Mouse (Mus musculus) neural tube, embryonic 11.5 days (tissue): ENCODE measurements at regions not wholly inside any gene's neighbourhood (a gene's known extent, or its start where the extent isn't known, plus 50 kb on each side); places are given as distances from the start of the nearest gene placed in this dataset.

Experiments used
- ATAC-seq: fragments of 200-750 bp; cut with Nextera tagmentation; 2 replicates; pipeline ENCODE4 v1.8.0; 2017; ENCODE audit warnings: moderate number of reproducible peaks, mild to moderate bottlenecking, moderate TSS enrichment, moderate library complexity; ENCODE audit not compliant: insufficient read depth, low FRiP score, low TSS enrichment
- DNase-seq: peaks from one replicate; pipeline ENCODE4 v3.0.0-alpha.2; 2015; ENCODE audit warnings: low spot score
- H3K27ac ChIP-seq: fragments of 300-500 bp; sonication (generic); 2 replicates; pipeline ENCODE4 v1.5.1; 2014; ENCODE audit warnings: low read depth, mild to moderate bottlenecking, low read length
- H3K27me3 ChIP-seq: fragments of 300-500 bp; sonication (generic); 2 replicates; pipeline ENCODE4 v1.6.1; 2014; ENCODE audit warnings: mild to moderate bottlenecking, low read length, mixed read lengths; ENCODE audit not compliant: control insufficient read depth, insufficient read depth
- H3K36me3 ChIP-seq: fragments of 300-500 bp; sonication (generic); 2 replicates; pipeline ENCODE4 v1.6.1; 2014; ENCODE audit warnings: mild to moderate bottlenecking, low read length, moderate library complexity, mixed read lengths; ENCODE audit not compliant: control insufficient read depth, insufficient read depth
- H3K4me1 ChIP-seq: fragments of 300-500 bp; sonication (generic); 2 replicates; pipeline ENCODE4 v1.6.1; 2014; ENCODE audit warnings: low read length, mixed read lengths; ENCODE audit not compliant: control insufficient read depth, insufficient read depth
- H3K4me2 ChIP-seq: fragments of 300-500 bp; sonication (generic); 2 replicates; pipeline ENCODE4 v1.6.1; 2014; ENCODE audit warnings: low read depth, mild to moderate bottlenecking, moderate library complexity
- H3K4me3 ChIP-seq: fragments of 300-500 bp; sonication (generic); 2 replicates; pipeline ENCODE4 v1.5.1; 2014; ENCODE audit warnings: low read depth, low read length
- H3K9ac ChIP-seq: fragments of 300-500 bp; sonication (generic); 2 replicates; pipeline ENCODE4 v1.6.1; 2014; ENCODE audit warnings: mild to moderate bottlenecking, low read length
- H3K9me3 ChIP-seq: fragments of 300-500 bp; sonication (generic); 2 replicates; pipeline ENCODE4 v1.6.1; 2016; ENCODE audit warnings: low read length; ENCODE audit not compliant: control insufficient read depth
- WGBS: fragments of 180-500 bp; shearing (Covaris S2); extraction: QIAGEN DNeasy Blood & Tissue Kit; methylation state at CpG from one replicate; pipeline ENCODE4 v1.1.7; 2014; 5-methylcytosine and 5-hydroxymethylcytosine counted together

- Histone ChIP-seq H3K27me3 (no peaks in the 10 kb centered on the region), H3K9ac (no peak overlapping the region), H3K36me3 (no peaks in the 10 kb centered on the region), H3K4me3 (no peak overlapping the region), H3K4me2 (no peak overlapping the region), H3K27ac (no peak overlapping the region), H3K4me1 (no peaks in the 10 kb centered on the region), H3K9me3 (no peaks in the 10 kb centered on the region)
- no peak for DNase-seq
- 92% methylated on average over 5 of the region's 5 CpGs for WGBS
- no peak for ATAC-seq
Measured at GRCm38 (mm10) chr17:79520283-79520682, 91.4 kb upstream of the Rmdn2 start.

DNA sequence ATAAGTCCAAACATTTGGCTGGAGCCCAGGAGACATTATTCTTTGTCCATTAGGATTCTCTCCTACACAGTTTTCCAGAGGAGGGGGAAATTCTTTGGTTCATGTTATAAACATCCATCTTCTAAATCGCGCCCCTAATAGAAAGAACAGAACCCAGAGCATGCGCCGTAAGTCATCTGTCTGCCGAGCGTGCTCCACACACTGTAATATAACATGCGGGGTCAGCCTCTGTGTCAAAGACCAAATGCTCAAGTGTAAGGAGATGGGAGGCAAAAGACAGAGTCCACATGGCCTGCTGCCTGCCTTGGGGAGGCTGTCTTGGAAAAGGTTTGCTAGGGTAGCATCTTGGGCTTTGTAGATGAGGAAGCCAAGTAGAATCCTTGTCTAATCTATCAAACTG, 90.0 kb upstream of the Rmdn2 start:
- Histone ChIP-seq H3K27me3 (no peaks in the 10 kb centered on the region), H3K9me3 (no peaks in the 10 kb centered on the region), H3K4me1 (no peaks in the 10 kb centered on the region), H3K4me2 (no peak overlapping the region), H3K9ac (no peak overlapping the region), H3K4me3 (no peak overlapping the region), H3K27ac (no peak overlapping the region), H3K36me3 (no peaks in the 10 kb centered on the region)
- DNase-seq (no peak), ATAC-seq (no peak)
- WGBS = 69% methylated on average over 7 of the region's 7 CpGs

DNA sequence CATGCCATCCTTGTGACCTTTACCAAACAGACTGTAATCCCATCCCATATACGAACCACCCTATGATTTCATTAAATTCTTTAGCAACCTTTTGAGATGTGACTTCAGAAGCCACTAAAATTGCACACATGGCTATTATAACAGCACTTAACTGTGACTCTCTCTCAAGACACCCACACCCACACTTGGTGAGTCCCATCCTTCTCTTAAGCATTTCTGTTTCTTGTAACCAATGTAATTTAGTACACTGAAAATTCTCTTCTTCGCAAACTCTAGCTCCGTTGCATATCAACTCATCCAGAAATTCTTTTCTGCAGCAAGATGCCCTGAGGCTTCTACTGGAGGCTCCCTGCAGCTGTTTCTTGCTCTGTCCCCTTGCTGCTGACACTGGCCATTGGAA, 88.4 kb upstream of the Rmdn2 start:
- H3K9ac ChIP-seq = no peak overlapping the region
- no peaks in the 10 kb centered on the region for H3K4me1 ChIP-seq
- no peaks in the 10 kb centered on the region for H3K9me3 ChIP-seq
- H3K36me3 ChIP-seq = no peaks in the 10 kb centered on the region
- ATAC-seq (no peak), DNase-seq (no peak)
- no peaks in the 10 kb centered on the region for H3K27me3 ChIP-seq
- no peak overlapping the region for H3K27ac ChIP-seq
- no peak overlapping the region for H3K4me3 ChIP-seq
- 92% methylated on average over 3 of the region's 3 CpGs for WGBS
- no peak overlapping the region for H3K4me2 ChIP-seq

DNA sequence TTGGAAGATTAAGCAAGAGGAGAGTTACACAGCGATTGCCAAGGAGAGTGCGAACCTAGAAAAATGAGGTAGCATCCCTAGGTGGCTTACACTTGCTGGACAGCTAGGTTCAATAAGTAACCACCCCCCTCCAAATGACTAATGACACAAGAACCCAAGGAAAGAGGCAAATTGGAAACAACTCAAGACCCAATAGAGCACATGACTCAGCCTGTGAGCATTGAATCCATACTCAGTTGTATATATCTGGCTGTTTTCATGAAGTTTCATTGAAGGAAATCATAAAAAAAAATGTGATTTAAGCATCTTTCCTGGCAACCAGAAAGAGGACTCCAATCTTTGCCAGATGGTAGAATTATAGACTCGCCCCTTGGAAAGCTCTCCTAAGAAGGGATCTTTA, 84.3 kb upstream of the Rmdn2 start:
- 91% methylated on average over 3 of the region's 3 CpGs for WGBS
- Histone ChIP-seq H3K27ac (no peak overlapping the region), H3K4me2 (no peak overlapping the region), H3K36me3 (no peaks in the 10 kb centered on the region), H3K4me3 (no peak overlapping the region), H3K27me3 (no peaks in the 10 kb centered on the region), H3K4me1 (no peaks in the 10 kb centered on the region), H3K9me3 (no peaks in the 10 kb centered on the region), H3K9ac (no peak overlapping the region)
- no peak for DNase-seq
- ATAC-seq = no peak

DNA sequence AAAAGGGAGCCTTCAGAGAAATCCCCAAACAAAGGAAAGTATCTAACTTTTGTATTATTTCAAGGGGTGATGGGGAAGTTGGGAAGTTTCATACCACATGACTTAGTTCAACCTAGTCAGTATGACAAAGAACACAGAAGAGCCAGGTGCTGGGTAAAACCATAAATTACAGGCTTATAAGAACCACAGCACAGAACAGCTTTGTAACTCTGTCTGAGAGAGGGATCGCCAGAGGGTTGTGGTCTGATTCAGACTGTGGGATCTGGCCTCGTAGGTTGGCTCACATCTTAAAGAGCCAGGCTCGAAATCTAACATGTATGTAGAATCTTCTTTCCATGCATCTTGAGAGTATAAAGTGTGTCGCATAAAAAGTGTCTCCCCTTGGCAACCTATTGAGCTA, 75.1 kb upstream of the Rmdn2 start:
- Histone ChIP-seq H3K27me3 (no peaks in the 10 kb centered on the region), H3K9ac (no peak overlapping the region), H3K27ac (no peak overlapping the region), H3K4me1 (no peaks in the 10 kb centered on the region), H3K4me2 (no peak overlapping the region), H3K9me3 (no peaks in the 10 kb centered on the region), H3K4me3 (no peak overlapping the region), H3K36me3 (no peaks in the 10 kb centered on the region)
- 71% methylated on average over 4 of the region's 4 CpGs for WGBS
- DNase-seq (no peak), ATAC-seq (no peak)

DNA sequence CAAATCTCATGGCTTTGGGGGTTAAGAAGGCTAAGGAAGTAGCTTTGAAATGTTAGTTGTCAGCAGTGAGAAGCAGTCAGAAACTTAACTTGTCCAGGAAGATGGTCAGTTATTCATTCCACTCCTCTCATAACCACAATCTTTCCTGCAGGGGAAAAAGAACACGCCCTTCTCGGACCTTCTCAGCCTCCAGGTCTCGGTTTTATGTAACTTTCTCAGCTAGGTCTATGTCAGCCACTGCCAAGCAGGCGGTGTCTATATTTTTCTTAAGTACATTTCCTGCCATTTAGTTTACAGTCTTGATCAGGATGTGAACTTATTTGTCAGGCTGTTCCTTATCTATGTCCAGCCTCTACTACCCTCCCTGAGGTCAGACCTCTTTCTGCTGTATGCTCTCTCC, 72.9 kb upstream of the Rmdn2 start:
- ATAC-seq = no peak
- Histone ChIP-seq H3K4me3 (no peak overlapping the region), H3K27ac (no peak overlapping the region)

GRCm38 (mm10) chr17:79540038-79540437, 71.6 kb upstream of the Rmdn2 start:
- DNase-seq (no peak), ATAC-seq (no peak)
- WGBS = 81% methylated on average over 1 of the region's 1 CpGs
- H3K27me3 ChIP-seq = no peaks in the 10 kb centered on the region
- H3K4me2 ChIP-seq = no peak overlapping the region
- no peak overlapping the region for H3K4me3 ChIP-seq
- no peaks in the 10 kb centered on the region for H3K9me3 ChIP-seq
- no peaks in the 10 kb centered on the region for H3K36me3 ChIP-seq
- no peaks in the 10 kb centered on the region for H3K4me1 ChIP-seq
- H3K27ac ChIP-seq = no peak overlapping the region
- H3K9ac ChIP-seq = no peak overlapping the region

More for the DNA sequence above, 72.9 kb upstream of the Rmdn2 start:
- no peaks in the 10 kb centered on the region for H3K27me3 ChIP-seq
- H3K4me2 ChIP-seq = no peak overlapping the region
- WGBS = 88% methylated on average over 4 of the region's 4 CpGs
- DNase-seq = no peak
- H3K9me3 ChIP-seq = no peaks in the 10 kb centered on the region
- H3K4me1 ChIP-seq = no peaks in the 10 kb centered on the region
- H3K36me3 ChIP-seq = no peaks in the 10 kb centered on the region
- no peak overlapping the region for H3K9ac ChIP-seq

- H3K27ac ChIP-seq = no peak overlapping the region
- H3K4me1 ChIP-seq = no peaks in the 10 kb centered on the region
- ATAC-seq (no peak), DNase-seq (no peak)
- no peak overlapping the region for H3K4me2 ChIP-seq
- no peak overlapping the region for H3K9ac ChIP-seq
- no peak overlapping the region for H3K4me3 ChIP-seq
- 94% methylated on average over 2 of the region's 2 CpGs for WGBS
- H3K27me3 ChIP-seq = no peaks in the 10 kb centered on the region
- H3K36me3 ChIP-seq = no peaks in the 10 kb centered on the region
- H3K9me3 ChIP-seq = no peaks in the 10 kb centered on the region
Measured at GRCm38 (mm10) chr17:79540511-79540910, 71.2 kb upstream of the Rmdn2 start.

DNA sequence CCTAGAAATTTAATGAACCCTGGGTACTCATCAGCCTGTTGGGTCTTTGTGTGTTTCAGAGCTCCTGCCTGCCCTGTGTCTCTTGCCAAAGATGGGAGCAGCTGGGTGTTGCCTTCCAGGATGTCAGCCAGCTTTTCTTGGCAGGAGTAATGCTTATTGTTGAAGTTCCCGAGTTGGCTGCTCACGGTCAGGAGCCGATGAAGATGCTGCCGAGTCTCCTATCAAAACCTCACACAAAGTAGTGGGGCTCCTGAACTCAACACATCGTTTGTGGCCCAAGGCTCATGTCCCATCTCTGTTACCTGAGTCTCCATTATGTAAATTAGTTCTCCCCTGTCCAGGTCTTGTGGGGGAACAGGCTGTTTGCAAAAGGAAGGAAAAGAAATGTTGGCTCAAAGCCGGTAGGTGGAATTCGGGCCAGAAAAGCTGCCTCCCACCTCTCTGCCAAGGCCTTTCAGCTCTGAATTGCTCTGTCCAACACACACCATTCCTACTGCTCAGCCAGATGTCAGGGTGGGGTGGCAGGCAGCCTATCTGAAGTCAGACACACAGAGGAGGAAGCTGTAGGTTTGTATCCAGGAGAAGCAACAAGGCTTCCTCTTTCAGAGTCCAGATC, 67.6 kb upstream of the Rmdn2 start:
- ATAC-seq (no peak), DNase-seq (no peak)
- no peaks in the 10 kb centered on the region for H3K27me3 ChIP-seq
- no peak overlapping the region for H3K9ac ChIP-seq
- no peaks in the 10 kb centered on the region for H3K4me1 ChIP-seq
- H3K4me2 ChIP-seq = no peak overlapping the region
- H3K4me3 ChIP-seq = no peak overlapping the region
- no peak overlapping the region for H3K27ac ChIP-seq
- WGBS = 91% methylated on average over 7 of the region's 7 CpGs
- no peaks in the 10 kb centered on the region for H3K9me3 ChIP-seq
- H3K36me3 ChIP-seq = no peaks in the 10 kb centered on the region
